Mouse (Mus musculus): ENCODE data around the gene Gins1. TPM values are rescaled to one million over a fixed set of nuclear protein-coding genes. Genes with fewer than 3 reads are reported as not detected.

Gene Gins1
- polyA plus RNA-seq, 1 experiment from 2014 or later, result 83.8 TPM

DNA sequence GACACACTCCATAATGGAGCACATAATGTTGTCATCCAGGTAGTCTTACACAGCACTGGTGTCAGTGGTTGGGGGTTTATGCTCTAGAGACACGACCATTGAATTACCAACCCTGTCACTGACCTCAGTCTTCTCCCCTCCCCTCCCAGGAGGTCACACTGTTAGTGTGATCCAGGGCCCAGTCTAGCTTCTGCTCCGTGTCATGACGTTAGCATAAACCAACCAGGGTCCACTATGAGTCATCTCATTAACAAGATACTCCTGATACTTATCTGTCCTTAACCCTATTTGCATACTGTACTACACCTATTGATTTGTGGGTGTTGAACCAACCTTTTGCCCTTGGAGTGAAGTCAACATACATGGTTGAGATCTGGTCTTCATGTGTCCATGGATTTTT is 13.5 kb downstream of the Gins1 start:
- H3K27ac ChIP-seq (replicated peaks; ENCODE audit: low read depth, low read length), result no peak overlapping the region
- DNase-seq (ENCODE audit: low spot score) (no peak), ATAC-seq (ENCODE audit: insufficient number of reproducible peaks, low FRiP score, low TSS enrichment, low read depth) (no peak)
- H3K9me3 ChIP-seq (ENCODE audit: control insufficient read depth, low read length), result no peaks in the 10 kb centered on the region
- 86% methylated on average over 3 of the region's 3 CpGs for WGBS
- no peaks in the 10 kb centered on the region for H3K4me1 ChIP-seq (ENCODE audit: control insufficient read depth, insufficient read depth, low read length)
- peaks cover 5% of the 10 kb centered on the region for H3K36me3 ChIP-seq (ENCODE audit: control insufficient read depth, insufficient read depth, low read length)
- H3K9ac ChIP-seq (ENCODE audit: low read length), result no peak overlapping the region
- H3K27me3 ChIP-seq (ENCODE audit: control insufficient read depth, insufficient read depth, low read length), result no peaks in the 10 kb centered on the region
- no peak overlapping the region for H3K4me3 ChIP-seq (ENCODE audit: low read depth, low read length)
- H3K4me2 ChIP-seq (ENCODE audit: low read depth, severe bottlenecking), result no peak overlapping the region

DNA sequence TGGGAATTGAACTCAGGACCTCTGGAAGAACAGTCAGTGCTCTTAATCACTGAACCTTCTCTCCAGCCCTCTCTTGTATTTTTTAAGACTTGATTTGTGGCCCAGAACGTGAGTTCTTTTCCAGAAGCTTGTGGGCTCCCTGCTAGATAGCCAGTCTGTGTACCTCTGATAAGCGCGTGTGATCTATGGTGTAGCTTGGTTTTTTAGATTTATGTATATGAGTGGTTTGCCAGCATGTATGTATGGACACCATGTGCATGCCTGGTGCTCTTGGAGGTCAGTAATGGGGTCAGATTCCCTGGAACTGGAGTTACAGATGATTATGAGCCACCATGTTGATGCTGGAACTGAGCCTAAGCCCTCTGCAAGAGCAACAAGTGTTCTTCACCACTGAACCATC is 15.3 kb downstream of the Gins1 start:
- Histone ChIP-seq H3K4me2 (ENCODE audit: low read depth, severe bottlenecking) (no peak overlapping the region), H3K4me3 (ENCODE audit: low read depth, low read length) (no peak overlapping the region), H3K9me3 (ENCODE audit: control insufficient read depth, low read length) (no peaks in the 10 kb centered on the region), H3K36me3 (ENCODE audit: control insufficient read depth, insufficient read depth, low read length) (peaks cover 5% of the 10 kb centered on the region), H3K4me1 (ENCODE audit: control insufficient read depth, insufficient read depth, low read length) (no peaks in the 10 kb centered on the region), H3K9ac (ENCODE audit: low read length) (no peak overlapping the region), H3K27ac (replicated peaks; ENCODE audit: low read depth, low read length) (no peak overlapping the region), H3K27me3 (ENCODE audit: control insufficient read depth, insufficient read depth, low read length) (no peaks in the 10 kb centered on the region)
- WGBS, result 96% methylated on average over 3 of the region's 3 CpGs
- ATAC-seq (ENCODE audit: insufficient number of reproducible peaks, low FRiP score, low TSS enrichment, low read depth) (no peak), DNase-seq (ENCODE audit: low spot score) (no peak)

DNA sequence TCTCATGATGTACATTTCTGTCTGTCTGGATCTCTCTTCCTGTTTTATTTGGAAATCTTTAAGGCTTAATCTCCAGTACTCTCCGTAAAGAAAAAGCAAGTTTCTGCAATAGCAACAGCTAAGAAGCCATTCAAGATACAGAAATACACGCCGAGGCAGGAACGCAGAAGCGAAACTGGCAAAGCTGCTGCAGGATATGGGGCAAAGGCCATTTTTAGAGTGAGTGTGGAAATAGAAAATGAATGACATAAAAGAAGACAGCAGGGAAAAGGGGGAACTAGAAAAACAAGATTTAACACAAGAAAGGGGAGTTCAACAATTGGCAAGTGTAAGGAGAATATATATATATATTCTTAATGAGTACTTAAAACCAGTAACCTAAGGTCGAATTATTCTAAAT is 16.5 kb downstream of the Gins1 start:
- no peak overlapping the region for H3K4me2 ChIP-seq (ENCODE audit: low read depth, severe bottlenecking)
- peaks cover 4% of the 10 kb centered on the region; the same call in 1 of the 2 replicates for H3K36me3 ChIP-seq (ENCODE audit: control insufficient read depth, insufficient read depth, low read length)
- H3K4me1 ChIP-seq (ENCODE audit: control insufficient read depth, insufficient read depth, low read length), result no peaks in the 10 kb centered on the region
- H3K9me3 ChIP-seq (ENCODE audit: control insufficient read depth, low read length), result no peaks in the 10 kb centered on the region
- 91% methylated on average over 6 of the region's 6 CpGs for WGBS
- no peak overlapping the region for H3K9ac ChIP-seq (ENCODE audit: low read length)
- no peak for DNase-seq (ENCODE audit: low spot score)
- H3K27ac ChIP-seq (replicated peaks; ENCODE audit: low read depth, low read length), result no peak overlapping the region
- no peaks in the 10 kb centered on the region for H3K27me3 ChIP-seq (ENCODE audit: control insufficient read depth, insufficient read depth, low read length)
- no peak overlapping the region for H3K4me3 ChIP-seq (ENCODE audit: low read depth, low read length)
- no peak for ATAC-seq (ENCODE audit: insufficient number of reproducible peaks, low FRiP score, low TSS enrichment, low read depth)

DNA sequence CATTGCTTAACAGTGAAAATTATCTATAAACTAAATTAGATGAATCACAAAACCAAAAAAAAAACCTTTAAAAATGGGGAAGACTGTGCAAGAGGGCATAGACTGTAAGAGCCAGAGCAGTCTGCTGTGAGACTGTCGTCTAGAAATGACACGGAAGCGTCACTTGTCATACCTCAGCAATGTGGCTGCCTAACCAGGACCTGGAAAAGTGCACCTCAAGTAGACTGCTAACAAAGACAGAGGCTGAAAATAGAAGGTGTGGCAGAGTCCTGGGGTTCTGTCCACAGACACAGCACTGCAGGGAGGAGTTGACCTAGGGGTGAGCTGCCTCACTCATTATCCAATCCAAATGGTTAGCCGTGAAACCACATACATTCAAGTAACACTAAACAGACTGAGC is 17.0 kb downstream of the Gins1 start:
- Histone ChIP-seq H3K36me3 (ENCODE audit: control insufficient read depth, insufficient read depth, low read length) (no peaks in the 10 kb centered on the region; the same call in 1 of the 2 replicates), H3K27me3 (ENCODE audit: control insufficient read depth, insufficient read depth, low read length) (no peaks in the 10 kb centered on the region), H3K27ac (replicated peaks; ENCODE audit: low read depth, low read length) (no peak overlapping the region), H3K9me3 (ENCODE audit: control insufficient read depth, low read length) (no peaks in the 10 kb centered on the region), H3K4me3 (ENCODE audit: low read depth, low read length) (no peak overlapping the region), H3K4me2 (ENCODE audit: low read depth, severe bottlenecking) (no peak overlapping the region), H3K9ac (ENCODE audit: low read length) (no peak overlapping the region), H3K4me1 (ENCODE audit: control insufficient read depth, insufficient read depth, low read length) (no peaks in the 10 kb centered on the region)
- DNase-seq (ENCODE audit: low spot score) (no peak), ATAC-seq (ENCODE audit: insufficient number of reproducible peaks, low FRiP score, low TSS enrichment, low read depth) (no peak)
- WGBS, result 94% methylated on average over 4 of the region's 4 CpGs

DNA sequence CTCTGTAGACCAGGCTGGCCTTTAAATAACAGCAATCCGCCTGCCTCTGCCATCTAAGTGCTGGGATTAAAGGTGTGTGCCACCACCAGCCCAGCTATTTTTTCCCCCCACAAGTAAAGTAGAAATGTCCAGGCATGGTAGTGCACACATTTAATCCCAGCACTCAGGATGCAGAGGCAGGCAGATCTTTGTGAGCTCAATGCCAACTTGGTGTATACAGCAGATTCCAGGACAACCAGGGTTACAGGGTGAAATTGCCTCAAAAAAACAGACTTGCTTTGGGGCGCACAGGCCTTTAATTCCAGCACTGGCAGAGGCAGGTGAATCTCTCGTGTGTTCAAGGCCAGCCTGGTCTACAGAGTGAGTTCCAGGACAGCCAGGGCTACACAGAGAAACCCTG is 17.8 kb downstream of the Gins1 start:
- Histone ChIP-seq H3K4me3 (ENCODE audit: low read depth, low read length) (no peak overlapping the region), H3K36me3 (ENCODE audit: control insufficient read depth, insufficient read depth, low read length) (peaks cover 2% of the 10 kb centered on the region; the same call in 1 of the 2 replicates), H3K27ac (replicated peaks; ENCODE audit: low read depth, low read length) (no peak overlapping the region), H3K4me2 (ENCODE audit: low read depth, severe bottlenecking) (no peak overlapping the region), H3K4me1 (ENCODE audit: control insufficient read depth, insufficient read depth, low read length) (no peaks in the 10 kb centered on the region), H3K27me3 (ENCODE audit: control insufficient read depth, insufficient read depth, low read length) (no peaks in the 10 kb centered on the region), H3K9ac (ENCODE audit: low read length) (no peak overlapping the region), H3K9me3 (ENCODE audit: control insufficient read depth, low read length) (no peaks in the 10 kb centered on the region)
- WGBS, result 84% methylated on average over 3 of the region's 3 CpGs
- ATAC-seq (ENCODE audit: insufficient number of reproducible peaks, low FRiP score, low TSS enrichment, low read depth), result no peak
- DNase-seq (ENCODE audit: low spot score), result no peak

DNA sequence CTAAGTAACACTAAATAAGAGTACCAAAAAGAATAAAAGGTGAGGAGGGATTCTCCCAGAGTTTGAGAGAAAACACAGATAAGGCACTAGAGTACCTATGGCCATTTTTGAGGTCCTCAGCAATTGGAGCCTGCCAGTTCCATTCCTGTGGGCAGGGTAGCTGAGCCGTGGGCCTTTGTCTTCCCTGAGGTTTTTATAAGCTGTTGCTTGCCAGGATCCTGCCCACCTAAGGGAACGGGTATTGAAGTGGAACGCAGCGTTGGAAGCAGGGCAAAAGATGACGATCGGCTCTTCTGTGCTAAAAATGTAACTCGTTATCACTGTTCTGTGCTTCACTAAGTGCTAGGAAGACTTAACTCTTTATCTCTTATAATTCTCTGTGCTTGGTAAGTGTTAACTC is 18.3 kb downstream of the Gins1 start:
- 87% methylated on average over 7 of the region's 7 CpGs for WGBS
- no peak for ATAC-seq (ENCODE audit: insufficient number of reproducible peaks, low FRiP score, low TSS enrichment, low read depth)

DNA sequence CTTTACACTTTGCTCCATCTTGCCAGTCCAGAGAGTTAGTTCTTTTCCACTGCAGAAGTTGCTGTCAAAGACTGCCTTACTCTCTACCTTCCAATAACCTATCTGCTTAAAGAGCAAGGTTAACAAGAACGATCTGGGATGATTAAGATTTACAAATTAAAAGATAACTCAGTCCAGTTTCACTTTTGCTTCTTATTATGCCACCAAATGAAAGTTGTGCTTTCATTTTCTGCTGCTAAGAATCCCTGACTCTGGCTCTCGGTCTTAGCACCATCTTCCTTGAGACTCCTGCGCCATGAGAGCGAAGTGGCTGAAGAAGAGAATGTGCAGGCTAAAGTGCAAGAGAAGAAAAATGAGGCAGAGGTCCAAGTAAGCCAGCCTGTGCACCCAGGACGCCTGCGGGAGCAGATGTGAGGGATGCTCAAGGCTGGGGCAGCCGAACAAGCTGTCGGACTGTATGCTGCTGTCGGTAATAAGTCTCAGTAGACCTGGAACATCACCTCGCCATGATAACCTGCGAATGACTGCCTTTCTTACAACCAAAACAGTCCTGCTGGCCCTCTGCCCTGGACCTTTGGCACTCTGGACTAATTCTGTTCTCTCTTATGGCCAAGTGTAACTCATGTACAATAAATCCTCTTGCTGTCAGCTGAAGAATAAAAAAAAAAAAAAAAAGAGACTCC is 22.0 kb downstream of the Gins1 start:
- H3K27me3 ChIP-seq (ENCODE audit: control insufficient read depth, insufficient read depth, low read length), result no peaks in the 10 kb centered on the region
- no peaks in the 10 kb centered on the region for H3K4me1 ChIP-seq (ENCODE audit: control insufficient read depth, insufficient read depth, low read length)
- no peaks in the 10 kb centered on the region for H3K9me3 ChIP-seq (ENCODE audit: control insufficient read depth, low read length)
- 0 out of 2 replicates have a peak, but pooled peaks cover 2% of the 10 kb centered on the region for H3K36me3 ChIP-seq (ENCODE audit: control insufficient read depth, insufficient read depth, low read length)
- ATAC-seq (ENCODE audit: insufficient number of reproducible peaks, low FRiP score, low TSS enrichment, low read depth) (no peak), DNase-seq (ENCODE audit: low spot score) (no peak)
- H3K9ac ChIP-seq (ENCODE audit: low read length), result no peak overlapping the region
- WGBS, result 95% methylated on average over 11 of the region's 11 CpGs
- no peak overlapping the region for H3K27ac ChIP-seq (replicated peaks; ENCODE audit: low read depth, low read length)
- no peak overlapping the region for H3K4me3 ChIP-seq (ENCODE audit: low read depth, low read length)
- H3K4me2 ChIP-seq (ENCODE audit: low read depth, severe bottlenecking), result no peak overlapping the region

More for the DNA sequence above, 18.3 kb downstream of the Gins1 start:
- no peaks in the 10 kb centered on the region for H3K27me3 ChIP-seq (ENCODE audit: control insufficient read depth, insufficient read depth, low read length)
- no peak for DNase-seq (ENCODE audit: low spot score)
- H3K36me3 ChIP-seq (ENCODE audit: control insufficient read depth, insufficient read depth, low read length), result peaks cover 2% of the 10 kb centered on the region; the same call in 1 of the 2 replicates
- H3K4me1 ChIP-seq (ENCODE audit: control insufficient read depth, insufficient read depth, low read length), result no peaks in the 10 kb centered on the region
- no peaks in the 10 kb centered on the region for H3K9me3 ChIP-seq (ENCODE audit: control insufficient read depth, low read length)
- no peak overlapping the region for H3K4me2 ChIP-seq (ENCODE audit: low read depth, severe bottlenecking)
- no peak overlapping the region for H3K4me3 ChIP-seq (ENCODE audit: low read depth, low read length)
- no peak overlapping the region for H3K27ac ChIP-seq (replicated peaks; ENCODE audit: low read depth, low read length)
- H3K9ac ChIP-seq (ENCODE audit: low read length), result no peak overlapping the region

DNA sequence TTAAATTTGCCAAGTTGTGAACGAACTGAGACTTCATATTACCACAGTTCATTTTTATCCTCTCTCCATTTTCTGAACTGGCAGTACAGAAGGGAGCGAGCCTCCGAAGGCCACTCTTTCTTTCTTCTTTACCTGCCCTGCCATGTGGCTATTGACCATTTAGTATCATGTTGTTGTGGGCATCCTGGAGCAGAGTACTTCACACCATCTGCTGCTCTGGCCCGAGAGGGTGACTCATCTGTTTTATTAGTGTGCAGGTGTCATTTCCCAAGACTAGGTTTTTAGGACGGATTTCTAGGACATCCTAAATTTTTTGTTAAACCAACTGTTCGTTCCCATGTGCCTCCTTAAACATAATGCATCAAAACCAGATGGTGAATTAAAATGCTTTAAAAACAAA is 24.0 kb downstream of the Gins1 start:
- no peaks in the 10 kb centered on the region for H3K27me3 ChIP-seq (ENCODE audit: control insufficient read depth, insufficient read depth, low read length)
- ATAC-seq (ENCODE audit: insufficient number of reproducible peaks, low FRiP score, low TSS enrichment, low read depth), result no peak
- no peak overlapping the region for H3K9ac ChIP-seq (ENCODE audit: low read length)
- H3K4me3 ChIP-seq (ENCODE audit: low read depth, low read length), result no peak overlapping the region
- H3K27ac ChIP-seq (replicated peaks; ENCODE audit: low read depth, low read length), result no peak overlapping the region
- no peak overlapping the region for H3K4me2 ChIP-seq (ENCODE audit: low read depth, severe bottlenecking)
- H3K9me3 ChIP-seq (ENCODE audit: control insufficient read depth, low read length), result no peaks in the 10 kb centered on the region
- WGBS, result 77% methylated on average over 6 of the region's 6 CpGs
- H3K4me1 ChIP-seq (ENCODE audit: control insufficient read depth, insufficient read depth, low read length), result no peaks in the 10 kb centered on the region
- DNase-seq (ENCODE audit: low spot score), result no peak
- peaks cover 4% of the 10 kb centered on the region; the same call in 1 of the 2 replicates for H3K36me3 ChIP-seq (ENCODE audit: control insufficient read depth, insufficient read depth, low read length)

DNA sequence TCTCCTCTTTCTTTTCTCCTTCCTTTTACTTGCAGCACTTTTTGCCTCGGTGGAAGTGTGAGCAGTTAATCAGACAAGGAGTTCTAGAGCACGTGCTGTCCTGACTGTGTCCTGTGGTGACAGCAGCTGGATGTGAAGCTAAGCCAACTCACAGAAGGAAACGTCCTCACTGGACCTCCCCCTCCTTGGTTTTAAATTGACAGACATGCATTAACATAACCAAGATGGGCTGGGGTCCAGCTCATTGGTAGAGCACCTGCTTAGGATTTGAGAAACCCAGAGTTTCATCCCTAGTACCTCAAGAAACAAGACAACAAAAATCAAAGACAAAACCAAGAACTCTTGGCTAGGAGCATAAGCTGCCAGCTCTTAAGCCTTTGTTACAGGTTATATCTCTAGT is 25.6 kb downstream of the Gins1 start:
- Histone ChIP-seq H3K9ac (ENCODE audit: low read length) (no peak overlapping the region), H3K4me3 (ENCODE audit: low read depth, low read length) (no peak overlapping the region), H3K4me1 (ENCODE audit: control insufficient read depth, insufficient read depth, low read length) (no peaks in the 10 kb centered on the region), H3K27me3 (ENCODE audit: control insufficient read depth, insufficient read depth, low read length) (no peaks in the 10 kb centered on the region), H3K4me2 (ENCODE audit: low read depth, severe bottlenecking) (no peak overlapping the region), H3K27ac (replicated peaks; ENCODE audit: low read depth, low read length) (no peak overlapping the region), H3K36me3 (ENCODE audit: control insufficient read depth, insufficient read depth, low read length) (peaks cover 4% of the 10 kb centered on the region; the same call in 1 of the 2 replicates), H3K9me3 (ENCODE audit: control insufficient read depth, low read length) (no peaks in the 10 kb centered on the region)
- DNase-seq (ENCODE audit: low spot score) (no peak), ATAC-seq (ENCODE audit: insufficient number of reproducible peaks, low FRiP score, low TSS enrichment, low read depth) (no peak)
- 75% methylated on average over 3 of the region's 3 CpGs for WGBS
